Mouse (Mus musculus) C2C12 (cell line): ENCODE measurements around the gene Sgcg. TPM values are rescaled to one million over a fixed set of nuclear protein-coding genes. Genes with fewer than 3 reads are reported as not detected.

Experiments used
- H3K27me3 ChIP-seq: one replicate; pipeline ENCODE4 v1.6.1; 2011; ENCODE audit not compliant: control insufficient read depth, insufficient read depth, insufficient read length
- H3K36me3 ChIP-seq: one replicate; pipeline ENCODE4 v1.6.1; 2011; ENCODE audit not compliant: control insufficient read depth, insufficient read depth
- H3K4me3 ChIP-seq: one replicate; pipeline ENCODE4 v1.5.1; 2011; ENCODE audit warnings: mild to moderate bottlenecking, control low read depth; ENCODE audit not compliant: poor library complexity, insufficient read depth, severe bottlenecking
- H3K79me2 ChIP-seq: one replicate; pipeline ENCODE4 v1.6.1; 2011; ENCODE audit not compliant: control insufficient read depth, insufficient read depth
- H3K79me3 ChIP-seq: one replicate; pipeline ENCODE4 v1.6.1; 2011; ENCODE audit warnings: low read depth, control low read depth
- H3ac ChIP-seq: one replicate; pipeline ENCODE3; 2011; ENCODE audit warnings: low read depth; ENCODE audit not compliant: control insufficient read depth, insufficient read length
- CEBPB ChIP-seq: IDR thresholded peaks from one replicate; pipeline ENCODE4 v1.6.1; 2011; ENCODE audit warnings: low read depth, mild to moderate bottlenecking, control low read depth, moderate library complexity
- CTCF ChIP-seq: IDR thresholded peaks from one replicate; pipeline ENCODE4 v1.5.1; 2011; ENCODE audit not compliant: control insufficient read depth, insufficient read depth, insufficient read length
- FOSL1 ChIP-seq: IDR thresholded peaks from one replicate; pipeline ENCODE4 v1.8.0; 2011; ENCODE audit warnings: mild to moderate bottlenecking, low read length; ENCODE audit not compliant: poor library complexity, insufficient read depth, severe bottlenecking
- MAX ChIP-seq: IDR thresholded peaks from one replicate; pipeline ENCODE4 v1.6.1; 2011; ENCODE audit warnings: mild to moderate bottlenecking, control low read depth
- MYOD1 ChIP-seq: IDR thresholded peaks from one replicate; pipeline ENCODE4 v1.6.1; 2011; ENCODE audit warnings: low read depth; ENCODE audit not compliant: control insufficient read depth, insufficient read length
- MYOG ChIP-seq: IDR thresholded peaks from one replicate; pipeline ENCODE4 v1.6.1; 2011; ENCODE audit not compliant: control insufficient read depth, insufficient read length; ENCODE audit errors: extremely low read depth
- USF1 ChIP-seq: IDR thresholded peaks from one replicate; pipeline ENCODE4 v1.6.1; 2011; ENCODE audit warnings: low read depth, mild to moderate bottlenecking, control low read depth, moderate library complexity
- long read RNA-seq, 2 experiments: library from polyadenylated mRNA; unstranded; transcript quantifications; one replicate each; pipeline ENCODE4 v2.0.0; 2019 to 2020
- polyA plus RNA-seq: library from polyadenylated mRNA; unstranded; fragments of >200 nt; fragmentation: generic; extraction: Trizol; gene quantifications from one replicate; pipeline ENCODE4 v1.2.1, GENCODE M21; 2012; ENCODE audit warnings: missing spikeins

The Sgcg gene
- 2.0 TPM for polyA plus RNA-seq
- long read RNA-seq, experiment 1, transcript Sgcg-202 (9 exons, 1,298 nt): major isoform, 8 of 16 reads
- long read RNA-seq, experiment 1, partial matches to known transcripts: 0 of 16 reads
- long read RNA-seq, experiment 1, other reads (novel, unspliced or antisense): 4 of 16 reads
- long read RNA-seq, experiment 2: 0 reads

DNA sequence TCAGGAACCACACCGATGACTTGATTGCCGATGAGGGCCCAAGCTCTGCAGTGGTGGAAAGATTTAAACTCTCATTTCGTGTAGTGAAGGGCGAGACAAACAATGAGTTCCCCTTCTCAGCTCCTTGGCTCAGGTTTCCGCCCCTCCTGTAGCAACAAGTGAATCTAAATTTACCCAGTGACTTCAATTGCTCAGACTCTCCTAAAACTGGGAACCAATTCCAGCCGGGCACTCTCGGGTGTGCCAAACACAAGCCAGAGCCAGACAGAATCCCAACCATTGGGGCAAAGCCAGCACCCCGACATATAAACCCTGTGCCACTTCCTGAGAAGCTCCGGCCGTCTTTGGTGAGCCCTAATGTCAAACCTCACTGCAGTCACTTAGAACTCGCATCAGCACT lies at the start of gene Sgcg:
Gene Sgcg, minus strand, starts transcription at position 139 of the 400 bp plus-strand sequence.
- Histone ChIP-seq H3K79me3 (no peaks in the 10 kb centered on the region), H3K27me3 (no peaks in the 10 kb centered on the region), H3ac (no peak within 1 kb of the TSS), H3K36me3 (no peaks in the 10 kb centered on the region), H3K79me2 (no peaks in the 10 kb centered on the region), H3K4me3 (no peak within 1 kb of the TSS)
- TF ChIP-seq USF1 (no peak), MYOG (no peak), MAX (no peak), FOSL1 (no peak), CTCF (no peak), MYOD1 (no peak), CEBPB (no peak)

DNA sequence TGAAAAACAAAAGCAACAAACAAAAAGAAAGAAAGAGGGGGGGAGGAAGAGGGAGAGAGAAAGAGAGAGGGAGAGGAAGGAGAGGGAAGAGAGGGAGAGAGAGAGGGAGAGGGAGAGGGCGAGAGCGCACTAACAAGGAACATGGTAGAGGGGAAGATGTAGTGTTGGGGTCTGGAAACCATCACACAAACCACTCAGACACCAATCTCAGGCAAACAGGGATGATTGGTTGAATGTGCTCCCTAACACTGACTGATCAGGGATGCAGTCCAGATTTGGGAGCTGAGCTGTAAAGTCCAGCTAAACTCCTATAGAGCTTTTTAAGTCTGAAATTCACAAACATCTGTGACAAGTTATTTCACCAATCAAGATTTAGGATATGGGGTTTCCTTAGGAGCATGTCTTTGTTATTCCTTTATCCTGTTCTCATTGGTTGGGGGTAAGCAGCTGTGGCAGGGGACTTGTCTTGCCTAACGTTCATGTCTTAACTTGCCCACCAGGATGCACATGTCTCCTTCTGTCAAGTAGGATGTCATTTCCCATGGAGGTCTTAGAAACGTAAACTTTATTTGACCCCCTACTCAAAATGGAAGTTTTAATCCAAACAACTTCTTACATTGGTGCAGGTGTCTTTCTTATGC lies 45.8 kb upstream of the Sgcg start:
- no peak overlapping the region for H3ac ChIP-seq
- H3K27me3 ChIP-seq: no peaks in the 10 kb centered on the region
- no peaks in the 10 kb centered on the region for H3K79me3 ChIP-seq
- TF ChIP-seq MAX (no peak), MYOG (no peak), CTCF (no peak), CEBPB (no peak), FOSL1 (no peak), USF1 (no peak), MYOD1 (no peak)
- H3K79me2 ChIP-seq: no peaks in the 10 kb centered on the region
- no peak overlapping the region for H3K4me3 ChIP-seq
- no peaks in the 10 kb centered on the region for H3K36me3 ChIP-seq

DNA sequence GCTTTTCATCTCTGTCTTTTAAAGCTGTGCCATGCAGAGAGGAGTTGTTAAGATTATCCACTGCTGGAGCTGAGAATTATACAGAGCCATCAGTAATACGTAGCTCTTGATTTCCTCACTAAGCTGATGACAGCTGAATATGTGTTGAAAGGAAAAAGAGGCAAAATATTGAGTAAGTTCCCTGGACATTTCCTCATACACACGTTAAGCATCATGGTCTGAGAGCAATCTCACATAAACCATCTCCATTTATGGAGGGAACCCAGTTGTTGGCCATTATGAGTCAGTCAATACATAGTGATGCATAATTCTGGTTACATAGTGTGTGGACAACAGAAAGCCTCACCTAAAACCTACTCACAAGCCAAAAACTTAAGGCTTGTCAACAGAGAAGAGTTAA lies 44.1 kb upstream of the Sgcg start:
- TF ChIP-seq CTCF: no peak
- no peaks in the 10 kb centered on the region for H3K27me3 ChIP-seq
- H3ac ChIP-seq: no peak overlapping the region
- no peaks in the 10 kb centered on the region for H3K79me3 ChIP-seq
- no peak overlapping the region for H3K4me3 ChIP-seq
- H3K79me2 ChIP-seq: no peaks in the 10 kb centered on the region
- no peaks in the 10 kb centered on the region for H3K36me3 ChIP-seq

DNA sequence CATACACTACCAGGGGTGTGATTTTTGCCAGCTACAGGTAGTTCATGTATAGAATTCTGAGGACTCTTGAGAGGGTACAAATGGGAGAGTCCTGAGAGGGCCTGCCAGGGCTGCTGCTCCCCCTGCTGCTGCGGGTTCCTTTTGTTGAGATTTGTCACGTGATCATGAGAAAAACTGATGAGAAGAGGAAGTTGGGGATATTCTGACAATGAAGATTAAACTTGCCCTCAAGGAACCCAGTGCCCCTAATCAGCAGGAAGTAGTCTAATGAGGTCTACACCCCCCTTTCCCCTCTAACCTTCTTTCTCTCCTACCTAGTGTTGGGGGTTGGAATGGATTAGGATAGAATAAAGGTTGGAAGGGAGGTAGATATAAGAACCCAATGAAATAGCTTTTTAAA lies 43.0 kb upstream of the Sgcg start:
- peaks cover 5% of the 10 kb centered on the region for H3K27me3 ChIP-seq
- H3K79me3 ChIP-seq: no peaks in the 10 kb centered on the region
- no peaks in the 10 kb centered on the region for H3K36me3 ChIP-seq
- TF ChIP-seq CTCF (no peak), MYOD1 (no peak), CEBPB (no peak), FOSL1 (no peak), MYOG (no peak), MAX (no peak), USF1 (no peak)
- H3ac ChIP-seq: no peak overlapping the region
- no peak overlapping the region for H3K4me3 ChIP-seq
- H3K79me2 ChIP-seq: no peaks in the 10 kb centered on the region

DNA sequence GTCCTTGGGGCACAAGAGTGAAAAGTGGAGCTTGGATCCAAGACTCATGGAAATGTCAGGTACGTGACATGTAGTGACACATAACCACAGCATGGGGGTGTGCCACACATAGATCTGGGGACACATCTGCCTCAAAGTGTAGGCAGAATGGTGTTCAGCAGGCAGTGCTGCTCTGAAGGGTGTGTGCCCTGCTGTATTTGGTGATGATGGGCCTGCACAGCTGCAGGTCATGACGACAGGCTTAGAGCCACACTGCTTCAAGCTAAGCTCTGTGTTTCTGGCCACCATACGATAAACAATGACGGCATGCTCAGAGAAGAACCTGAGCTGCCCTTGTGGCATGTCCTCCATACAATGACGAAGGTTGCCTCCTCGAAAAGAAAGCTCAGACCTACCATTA lies 41.5 kb upstream of the Sgcg start:
- H3K4me3 ChIP-seq: no peak overlapping the region
- H3K79me2 ChIP-seq: no peaks in the 10 kb centered on the region
- no peaks in the 10 kb centered on the region for H3K79me3 ChIP-seq
- H3K27me3 ChIP-seq: peaks cover 5% of the 10 kb centered on the region
- H3K36me3 ChIP-seq: no peaks in the 10 kb centered on the region
- no peak overlapping the region for H3ac ChIP-seq
- TF ChIP-seq USF1 (no peak), MYOD1 (peak; percentile 42)

DNA sequence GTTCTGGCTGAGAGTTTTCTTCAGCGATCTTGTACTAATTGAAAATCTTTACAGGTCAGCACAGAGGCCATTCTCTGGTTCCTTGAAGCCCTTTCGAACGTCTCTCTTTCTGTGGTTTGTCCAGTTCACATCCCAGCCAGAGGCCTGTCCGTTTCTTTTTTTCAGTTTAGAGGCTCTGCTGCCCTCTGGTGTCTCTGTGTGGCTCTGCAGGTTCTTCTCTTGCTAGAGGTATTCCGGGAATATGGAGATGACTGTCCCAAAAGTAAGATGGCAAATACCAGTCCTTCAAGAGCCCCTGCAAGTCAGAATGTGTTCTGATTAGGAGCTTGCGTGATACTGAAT lies 36.4 kb upstream of the Sgcg start:
- H3ac ChIP-seq: no peak overlapping the region
- H3K36me3 ChIP-seq: no peaks in the 10 kb centered on the region
- no peaks in the 10 kb centered on the region for H3K79me3 ChIP-seq
- no peaks in the 10 kb centered on the region for H3K79me2 ChIP-seq
- H3K4me3 ChIP-seq: no peak overlapping the region
- TF ChIP-seq FOSL1 (no peak), CTCF (peak; percentile 9)
- peaks cover 5% of the 10 kb centered on the region for H3K27me3 ChIP-seq
